ENCODE assay signal across 19 mouse cellular contexts in genomic region chr10:107499656-107500055, GRCm38 (mm10). TPM values are rescaled to one million over a fixed set of nuclear protein-coding genes. Genes with fewer than 3 reads are reported as not detected.
A peak's percentile ranks its signal among the peaks of the same experiment; 100 is the strongest.
DNase-seq lines count a peak whose midpoint lies in the region; ATAC-seq and TF ChIP-seq lines count a peak whose summit lies in the region.
"Had no signal": no experiment of that assay in that cellular context is flagged by ENCODE, and none has a peak within 500 bp of the region (broad histone marks: within the 10 kb centered on the region; RNA-seq: fewer than 3 reads in every experiment).

No protein-coding gene starts in this region.

- no peaks in the 10 kb centered on the region for H3K9me3 ChIP-seq in heart, embryonic 13.5 days
- H3K9me3 ChIP-seq: embryonic facial prominence, embryonic 15.5 days; hindbrain, embryonic 15.5 days; kidney, embryonic 15.5 days; liver, embryonic 13.5 days had no signal

- no peaks in the 10 kb centered on the region for H3K79me2 ChIP-seq in myocyte (ENCODE audit: control insufficient read depth, insufficient read depth)

- no peaks in the 10 kb centered on the region for H3K27me3 ChIP-seq in heart, embryonic 13.5 days (replicated peaks)
- H3K27me3 ChIP-seq in myocyte (ENCODE audit: control insufficient read depth, insufficient read depth, insufficient read length), result no peaks in the 10 kb centered on the region
- H3K27me3 ChIP-seq: embryonic facial prominence, embryonic 15.5 days; hindbrain, embryonic 15.5 days; liver, embryonic 13.5 days; Patski had no signal

- peak overlapping the region; percentile 74 for H3K27ac ChIP-seq in heart, embryonic 13.5 days (replicated peaks)
- H3K27ac ChIP-seq: embryonic facial prominence, embryonic 15.5 days; hindbrain, embryonic 15.5 days; kidney, embryonic 15.5 days; liver, embryonic 13.5 days; macrophage had no signal

- peak; percentile 21 for DNase-seq in layer of hippocampus, adult 11-12 months (ENCODE audit: low spot score)
- DNase-seq in layer of hippocampus, postnatal 14 days (ENCODE audit: low spot score in 2 of 2), result no peak
- peak; percentile 36 to 70 for DNase-seq in frontal cortex, adult 2 months (ENCODE audit: extremely low spot score in 1 of 2, low spot score in 1 of 2)
- DNase-seq in testis, postnatal 10 days (ENCODE audit: low spot score), result no peak
- DNase-seq: liver, embryonic 13.5 days had no signal

- H3K4me2 ChIP-seq in heart, embryonic 13.5 days, result peak overlapping the region; percentile 44
- peak overlapping the region; percentile 87 for H3K4me2 ChIP-seq in myocyte (ENCODE audit: low read depth)
- H3K4me2 ChIP-seq: embryonic facial prominence, embryonic 15.5 days; hindbrain, embryonic 15.5 days; kidney, embryonic 15.5 days; liver, embryonic 13.5 days had no signal

- no peak overlapping the region for H3ac ChIP-seq in myocyte (ENCODE audit: control insufficient read depth, insufficient read length)

- TF ChIP-seq POLR2A in myocyte (IDR thresholded peaks at IDR 0.05; ENCODE audit: insufficient read length, low read depth), result peak; percentile 29

- no peak for ATAC-seq in heart, embryonic 13.5 days (ENCODE audit: extremely low read depth, insufficient number of reproducible peaks, low FRiP score, low TSS enrichment)
- ATAC-seq in erythroblast, adult 5-6 weeks (replicated peaks; ENCODE audit: low FRiP score, poor library complexity, severe bottlenecking), result no peak
- ATAC-seq: CD4-positive, CD25-positive, alpha-beta regulatory T cell, adult 4 months; forebrain, embryonic 16.5 days; Patski had no signal

- peaks cover 19% of the 10 kb centered on the region for H3K4me1 ChIP-seq in heart, embryonic 13.5 days
- H3K4me1 ChIP-seq: embryonic facial prominence, embryonic 15.5 days; hindbrain, embryonic 15.5 days; kidney, embryonic 15.5 days; liver, embryonic 13.5 days had no signal

- H3K36me3 ChIP-seq in heart, embryonic 13.5 days, result no peaks in the 10 kb centered on the region
- no peaks in the 10 kb centered on the region for H3K36me3 ChIP-seq in myocyte (ENCODE audit: control insufficient read depth, insufficient read depth)
- H3K36me3 ChIP-seq: embryonic facial prominence, embryonic 15.5 days; hindbrain, embryonic 15.5 days; kidney, embryonic 15.5 days; liver, embryonic 13.5 days had no signal

- no peak overlapping the region for H3K9ac ChIP-seq in heart, embryonic 13.5 days
- H3K9ac ChIP-seq: embryonic facial prominence, embryonic 15.5 days; hindbrain, embryonic 15.5 days; kidney, embryonic 15.5 days; liver, embryonic 13.5 days had no signal

- 45% methylated on average over 7 of the region's 7 CpGs for WGBS in heart, embryonic 13.5 days

- no peak overlapping the region for H3K4me3 ChIP-seq in heart, embryonic 13.5 days
- H3K4me3 ChIP-seq in myocyte, result peak overlapping the region; percentile 3
- H3K4me3 ChIP-seq: embryonic facial prominence, embryonic 15.5 days; hindbrain, embryonic 15.5 days; kidney, embryonic 15.5 days; liver, embryonic 13.5 days had no signal

TF ChIP-seq in myocyte, 11 proteins besides CTCF, POLR2A, EP300 and RAD21:
- no peak for TF ChIP-seq USF1 (IDR thresholded peaks at IDR 0.05; ENCODE audit: low read depth)
- no peak for TF ChIP-seq E2F4 (IDR thresholded peaks at IDR 0.05; ENCODE audit: insufficient read depth)
- peak; percentile 52 for TF ChIP-seq POLR2AphosphoS2 (IDR thresholded peaks at IDR 0.05; ENCODE audit: insufficient read length, low read depth)
- no peak for TF ChIP-seq SRF (IDR thresholded peaks at IDR 0.05; ENCODE audit: control insufficient read depth, insufficient read length, low read depth)
- 0 out of 2 replicates have a peak, but pooled peaks have one; percentile 38 for TF ChIP-seq CEBPB (IDR thresholded peaks at IDR 0.05; ENCODE audit: insufficient read depth, poor library complexity, severe bottlenecking)

RNA-seq across cellular contexts. Expression of gene Myf6, which starts 5.1 kb away (rescaled TPM):
- total RNA-seq in layer of hippocampus, postnatal 14 days (2021), result not detected
- not detected in 2 replicates for polyA plus RNA-seq in frontal cortex, adult 2 months (2012; rRNA removed)
- polyA plus RNA-seq in heart, embryonic 13.5 days (2015; fragmentation: Nextera tagmentation; extraction: Ambion mirVana), result 0.37 TPM in 1 of 2 replicates, not detected in the other
- 4.4 TPM for polyA plus RNA-seq in myocyte (2012; fragmentation: generic; extraction: Trizol)
- total RNA-seq in erythroblast, adult 5-6 weeks (2015; ENCODE audit: low replicate concordance), result not detected in 2 replicates
- total RNA-seq in erythroblast, adult 5-6 weeks (2017; ENCODE audit: low replicate concordance), result not detected in 2 replicates
- total RNA-seq: adrenal gland, adult 18-20 months; common myeloid progenitor, adult 5-6 weeks; layer of hippocampus, postnatal 36 days; midbrain, postnatal 0 days had no signal
- polyA plus RNA-seq: CD4-positive, CD25-positive, alpha-beta regulatory T cell, adult 4 months; forebrain, embryonic 16.5 days; macrophage; midbrain, postnatal 0 days; Patski had no signal

RNA-seq across cellular contexts. Expression of gene Myf5, which starts 13.7 kb away (rescaled TPM):
- not detected for total RNA-seq in layer of hippocampus, postnatal 14 days (2021)
- polyA plus RNA-seq in frontal cortex, adult 2 months (2012; rRNA removed), result not detected in 2 replicates
- polyA plus RNA-seq in heart, embryonic 13.5 days (2015; fragmentation: Nextera tagmentation; extraction: Ambion mirVana), result 0.11 and 0.15 TPM in 2 replicates
- 10.2 TPM for polyA plus RNA-seq in myocyte (2012; fragmentation: generic; extraction: Trizol)
- total RNA-seq in erythroblast, adult 5-6 weeks (2015; ENCODE audit: low replicate concordance), result not detected in 2 replicates
- total RNA-seq in erythroblast, adult 5-6 weeks (2017; ENCODE audit: low replicate concordance), result not detected in 2 replicates
- total RNA-seq: adrenal gland, adult 18-20 months; common myeloid progenitor, adult 5-6 weeks; layer of hippocampus, postnatal 36 days; midbrain, postnatal 0 days had no signal
- polyA plus RNA-seq: CD4-positive, CD25-positive, alpha-beta regulatory T cell, adult 4 months; forebrain, embryonic 16.5 days; hindbrain, embryonic 15.5 days; macrophage; midbrain, postnatal 0 days; Patski had no signal

Comparison
In these comparisons a context has a peak if more than half of its experiments do, and no peak if none do; other contexts are left out.
1. DNase-seq: peak in layer of hippocampus, adult 11-12 months (single experiment) and frontal cortex, adult 2 months (2 of 2); none in layer of hippocampus, postnatal 14 days (0 of 2) and testis, postnatal 10 days (single experiment).